In the genomic region with DNA sequence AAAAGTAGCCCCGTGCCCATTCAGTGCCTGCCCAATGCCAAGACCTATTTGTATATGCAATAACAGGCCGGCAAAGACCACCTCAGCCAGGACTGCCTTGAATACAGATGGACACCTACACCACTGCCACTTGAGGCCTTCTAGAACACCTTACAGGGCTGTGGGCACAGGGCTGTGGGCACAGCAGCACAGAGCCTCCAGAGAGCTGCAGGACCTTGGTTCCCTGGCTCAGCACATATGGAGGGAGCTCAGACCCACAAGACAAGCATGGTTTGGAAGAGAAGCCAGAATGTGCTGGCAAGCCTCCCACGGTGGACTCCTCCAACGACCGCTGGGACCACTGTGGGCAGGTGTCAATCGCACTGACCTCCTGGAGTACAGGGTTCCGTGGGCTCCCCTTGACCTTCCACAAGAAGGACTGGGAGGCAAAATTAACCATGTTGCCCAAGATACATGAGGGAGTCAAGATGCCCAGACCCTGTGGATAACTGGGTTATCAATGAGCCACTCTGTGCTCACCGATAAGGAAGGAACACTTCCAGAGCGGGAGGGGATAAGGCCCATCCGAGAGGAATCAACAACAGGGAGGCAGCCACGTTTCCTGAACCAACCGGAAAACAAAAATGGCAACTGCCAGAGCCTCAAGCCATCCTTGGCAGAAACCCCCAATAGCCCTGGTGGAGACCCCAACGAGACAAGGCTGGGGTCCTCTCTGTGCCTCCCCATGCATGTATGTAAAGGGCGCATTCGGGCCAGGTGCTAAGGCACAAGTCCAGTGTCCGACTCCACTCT, we compare ENCODE assay signal across 9 mouse cellular contexts. TPM values are rescaled to one million over a fixed set of nuclear protein-coding genes. Genes with fewer than 3 reads are reported as not detected.
DNase-seq lines count a peak whose midpoint lies in the region; ATAC-seq lines count a peak whose summit lies in the region.
"Had no signal": no experiment of that assay in that cellular context is flagged by ENCODE, and none has a peak within 500 bp of the region (broad histone marks: within the 10 kb centered on the region; RNA-seq: fewer than 3 reads in every experiment).

No protein-coding gene starts in this region.

- no peak for DNase-seq in kidney, adult 11 months
- no peak for DNase-seq in embryonic facial prominence, embryonic 14.5 days (ENCODE audit: low spot score)
- no peak for DNase-seq in gastrocnemius, postnatal 10 days
- no peak for DNase-seq in left cerebral cortex, postnatal 36 days (ENCODE audit: low spot score in 2 of 2)
- DNase-seq in urinary bladder, postnatal 10 days (ENCODE audit: low spot score), result no peak

- intact Hi-C loops in left cerebral cortex, postnatal 36 days (cut with DNase I), result loop anchor here (5.0 kb wide), 1 partner anchor 34 kb away; no protein-coding TSS in a partner anchor

- peaks cover 68% of the 10 kb centered on the region for H3K4me1 ChIP-seq in kidney, embryonic 16.5 days (ENCODE audit: insufficient read depth, low read length)
- H3K4me1 ChIP-seq in embryonic facial prominence, embryonic 14.5 days (ENCODE audit: control insufficient read depth, insufficient read depth, low read length), result peaks cover 44% of the 10 kb centered on the region
- H3K4me1 ChIP-seq in hindbrain, embryonic 12.5 days, result peaks cover 79% of the 10 kb centered on the region
- peaks cover 71% of the 10 kb centered on the region for H3K4me1 ChIP-seq in midbrain, embryonic 15.5 days

- H3K9me3 ChIP-seq in kidney, embryonic 16.5 days (ENCODE audit: low read length), result no peaks in the 10 kb centered on the region
- no peaks in the 10 kb centered on the region for H3K9me3 ChIP-seq in embryonic facial prominence, embryonic 14.5 days (ENCODE audit: control insufficient read depth, low read length)
- H3K9me3 ChIP-seq in hindbrain, embryonic 12.5 days (replicated peaks), result no peaks in the 10 kb centered on the region
- H3K9me3 ChIP-seq in midbrain, embryonic 15.5 days, result no peaks in the 10 kb centered on the region

- WGBS in kidney, embryonic 16.5 days, result 84% methylated on average over 16 of the region's 16 CpGs
- 80% methylated on average over 16 of the region's 16 CpGs for WGBS in embryonic facial prominence, embryonic 14.5 days
- WGBS in hindbrain, embryonic 12.5 days, result 76% methylated on average over 16 of the region's 16 CpGs
- WGBS in midbrain, embryonic 15.5 days, result 63% methylated on average over 16 of the region's 16 CpGs

- no peak overlapping the region for H3K27ac ChIP-seq in kidney, embryonic 16.5 days (ENCODE audit: low read length)
- no peak overlapping the region for H3K27ac ChIP-seq in embryonic facial prominence, embryonic 14.5 days (replicated peaks; ENCODE audit: low read depth, low read length)
- H3K27ac ChIP-seq in hindbrain, embryonic 12.5 days, result peak overlapping the region; percentile 66
- H3K27ac ChIP-seq in midbrain, embryonic 15.5 days, result peak overlapping the region; percentile 7; the same call in 1 of the 2 replicates

- H3K4me2 ChIP-seq in kidney, embryonic 16.5 days (replicated peaks; ENCODE audit: low read depth, low read length), result peak overlapping the region; percentile 99
- H3K4me2 ChIP-seq in embryonic facial prominence, embryonic 14.5 days (ENCODE audit: low read depth, low read length), result peak overlapping the region; percentile 96
- peak overlapping the region; percentile 94 for H3K4me2 ChIP-seq in hindbrain, embryonic 12.5 days (replicated peaks)
- H3K4me2 ChIP-seq in midbrain, embryonic 15.5 days, result peak overlapping the region; percentile 71

- ATAC-seq in kidney, embryonic 16.5 days (ENCODE audit: low FRiP score, low TSS enrichment), result no peak
- no peak for ATAC-seq in embryonic facial prominence, embryonic 14.5 days (ENCODE audit: low read depth)
- ATAC-seq in hindbrain, embryonic 12.5 days (ENCODE audit: low FRiP score), result no peak
- ATAC-seq in midbrain, embryonic 15.5 days (replicated peaks), result no peak

- H3K9ac ChIP-seq in kidney, embryonic 16.5 days (replicated peaks; ENCODE audit: low read length), result 0 out of 2 replicates have a peak overlapping the region, but pooled peaks have one; percentile 26
- H3K9ac ChIP-seq in embryonic facial prominence, embryonic 14.5 days (ENCODE audit: low read depth, low read length), result no peak overlapping the region
- peak overlapping the region; percentile 53 for H3K9ac ChIP-seq in hindbrain, embryonic 12.5 days
- H3K9ac ChIP-seq in midbrain, embryonic 15.5 days, result peak overlapping the region; percentile 15

- H3K27me3 ChIP-seq in kidney, embryonic 16.5 days (ENCODE audit: insufficient read depth, low read length), result no peaks in the 10 kb centered on the region
- no peaks in the 10 kb centered on the region for H3K27me3 ChIP-seq in embryonic facial prominence, embryonic 14.5 days (replicated peaks; ENCODE audit: control insufficient read depth, insufficient read depth, low read length)
- no peaks in the 10 kb centered on the region for H3K27me3 ChIP-seq in hindbrain, embryonic 12.5 days
- H3K27me3 ChIP-seq in midbrain, embryonic 15.5 days (replicated peaks), result no peaks in the 10 kb centered on the region

- no peaks in the 10 kb centered on the region for H3K36me3 ChIP-seq in kidney, embryonic 16.5 days (ENCODE audit: insufficient read depth, low read length)
- no peaks in the 10 kb centered on the region for H3K36me3 ChIP-seq in embryonic facial prominence, embryonic 14.5 days (ENCODE audit: control insufficient read depth, insufficient read depth, low read length)
- no peaks in the 10 kb centered on the region for H3K36me3 ChIP-seq in hindbrain, embryonic 12.5 days
- H3K36me3 ChIP-seq in midbrain, embryonic 15.5 days (replicated peaks), result no peaks in the 10 kb centered on the region

- H3K4me3 ChIP-seq in kidney, embryonic 16.5 days (ENCODE audit: low read length), result no peak overlapping the region
- no peak overlapping the region for H3K4me3 ChIP-seq in embryonic facial prominence, embryonic 14.5 days (ENCODE audit: low read depth, low read length)
- H3K4me3 ChIP-seq in hindbrain, embryonic 12.5 days, result peak overlapping the region; percentile 87
- peak overlapping the region; percentile 90 for H3K4me3 ChIP-seq in midbrain, embryonic 15.5 days
- H3K4me3 ChIP-seq: erythroblast, embryonic 14.5 days had no signal

RNA-seq across cellular contexts. Expression of a gene that starts 3.7 kb away (rescaled TPM):
- 5.3 and 6.8 TPM in 2 replicates for polyA plus RNA-seq in kidney, embryonic 16.5 days (2015; fragmentation: Nextera tagmentation; extraction: Ambion mirVana)
- polyA plus RNA-seq in embryonic facial prominence, embryonic 14.5 days (2014; fragmentation: Nextera tagmentation; extraction: Ambion mirVana), result 4.2 and 4.7 TPM in 2 replicates
- 15.2 and 16.3 TPM in 2 replicates for polyA plus RNA-seq in hindbrain, embryonic 12.5 days (2016; fragmentation: Nextera tagmentation; extraction: Ambion mirVana)
- polyA plus RNA-seq in midbrain, embryonic 15.5 days (2015; fragmentation: Nextera tagmentation; extraction: Ambion mirVana), result 15.3 and 15.8 TPM in 2 replicates
- total RNA-seq in gastrocnemius, postnatal 10 days (2021), result 1 to 10 TPM; 5.0 to 5.1 TPM
- total RNA-seq in left cerebral cortex, postnatal 36 days (2021), result 10 to 100 TPM; 75.2 to 77.4 TPM

RNA-seq across cellular contexts. Expression of a gene that starts 34.5 kb away (rescaled TPM):
- 0.80 and 0.81 TPM in 2 replicates for polyA plus RNA-seq in kidney, embryonic 16.5 days (2015; fragmentation: Nextera tagmentation; extraction: Ambion mirVana)
- 0.58 and 0.64 TPM in 2 replicates for polyA plus RNA-seq in embryonic facial prominence, embryonic 14.5 days (2014; fragmentation: Nextera tagmentation; extraction: Ambion mirVana)
- 2.4 and 2.7 TPM in 2 replicates for polyA plus RNA-seq in hindbrain, embryonic 12.5 days (2016; fragmentation: Nextera tagmentation; extraction: Ambion mirVana)
- polyA plus RNA-seq in midbrain, embryonic 15.5 days (2015; fragmentation: Nextera tagmentation; extraction: Ambion mirVana), result 2.7 and 2.8 TPM in 2 replicates
- total RNA-seq in gastrocnemius, postnatal 10 days (2021), result under 1 TPM; 0.38 to 0.54 TPM
- 1 to 10 TPM; 7.8 to 8.1 TPM for total RNA-seq in left cerebral cortex, postnatal 36 days (2021)
- polyA plus RNA-seq: erythroblast, embryonic 14.5 days had no signal

Comparison
In these comparisons a context has a peak if more than half of its experiments do, and no peak if none do; other contexts are left out.
1. H3K27ac ChIP-seq: peak in hindbrain, embryonic 12.5 days (single experiment) and midbrain, embryonic 15.5 days (single experiment); none in kidney, embryonic 16.5 days (single experiment) and embryonic facial prominence, embryonic 14.5 days (single experiment).
2. H3K4me3 ChIP-seq: peak in hindbrain, embryonic 12.5 days (single experiment) and midbrain, embryonic 15.5 days (single experiment); none in kidney, embryonic 16.5 days (single experiment) and embryonic facial prominence, embryonic 14.5 days (single experiment).
3. Peak in every context shown above with its lines, with median percentiles within 50 percentile points of each other: H3K4me2 ChIP-seq.